Mouse (Mus musculus): ENCODE data around the gene Rangrf. TPM values are rescaled to one million over a fixed set of nuclear protein-coding genes. Genes with fewer than 3 reads are reported as not detected.
"Not testable (repeated sequence)": the region's sequence is repeated elsewhere in the genome, so short reads cannot be mapped to it uniquely, and the experiment has no call there.

Gene Rangrf
- polyA plus RNA-seq, 1 experiment, result 15.4 TPM

GRCm38 (mm10) chr11:69008182-69009121 lies 33.5 kb upstream of the Rangrf start, which contains the start of gene Pfas:
TSS of gene Pfas (minus strand) at chr11:69008460.
- Histone ChIP-seq H3K4me3 (replicated peaks; ENCODE audit: extremely low read depth, low read depth, low read length) (peak within 1 kb of the TSS; percentile 72), H3K4me1 (ENCODE audit: control insufficient read depth, insufficient read depth, low read length) (no peaks in the 10 kb centered on the region)
- peak; percentile 89 for DNase-seq
- TF ChIP-seq CTCF (IDR thresholded peaks at IDR 0.05; ENCODE audit: insufficient read depth, low read length) (no peak), POLR2A (IDR thresholded peaks at IDR 0.05; ENCODE audit: borderline replicate concordance, extremely low read depth, low read depth, low read length) (peak; percentile 22; the same call in 1 of the 2 replicates)
- WGBS, result 8% methylated on average over 38 of the region's 38 CpGs

- not testable (repeated sequence) for DNase-seq; H3K4me3 ChIP-seq (replicated peaks; ENCODE audit: extremely low read depth, low read depth, low read length); H3K4me1 ChIP-seq (ENCODE audit: control insufficient read depth, insufficient read depth, low read length)
These were observed 31.6 kb upstream of the Rangrf start for GRCm38 (mm10) chr11:69006575-69006974.

GRCm38 (mm10) chr11:69005193-69005592 lies 30.2 kb upstream of the Rangrf start:
- 87% methylated on average over 7 of the region's 7 CpGs for WGBS
- no peak overlapping the region for H3K4me3 ChIP-seq (replicated peaks; ENCODE audit: extremely low read depth, low read depth, low read length)
- DNase-seq, result no peak
- TF ChIP-seq CTCF (IDR thresholded peaks at IDR 0.05; ENCODE audit: insufficient read depth, low read length) (no peak), POLR2A (IDR thresholded peaks at IDR 0.05; ENCODE audit: borderline replicate concordance, extremely low read depth, low read depth, low read length) (no peak)
- no peaks in the 10 kb centered on the region for H3K4me1 ChIP-seq (ENCODE audit: control insufficient read depth, insufficient read depth, low read length)

- no peak for TF ChIP-seq CTCF (IDR thresholded peaks at IDR 0.05; ENCODE audit: insufficient read depth, low read length)
- no peak for TF ChIP-seq POLR2A (IDR thresholded peaks at IDR 0.05; ENCODE audit: borderline replicate concordance, extremely low read depth, low read depth, low read length)
- no peaks in the 10 kb centered on the region for H3K4me1 ChIP-seq (ENCODE audit: control insufficient read depth, insufficient read depth, low read length)
- DNase-seq, result no peak
- WGBS, result 44% methylated on average over 4 of the region's 4 CpGs
- H3K4me3 ChIP-seq (replicated peaks; ENCODE audit: extremely low read depth, low read depth, low read length), result no peak overlapping the region
These were observed 28.6 kb upstream of the Rangrf start for GRCm38 (mm10) chr11:69003592-69003991.

GRCm38 (mm10) chr11:69002782-69003181 lies 27.8 kb upstream of the Rangrf start:
- 86% methylated on average over 4 of the region's 4 CpGs for WGBS

GRCm38 (mm10) chr11:68997080-68997479 lies 22.1 kb upstream of the Rangrf start:
- Histone ChIP-seq H3K4me3 (replicated peaks; ENCODE audit: extremely low read depth, low read depth, low read length) (no peak overlapping the region), H3K4me1 (ENCODE audit: control insufficient read depth, insufficient read depth, low read length) (no peaks in the 10 kb centered on the region)
- no peak for DNase-seq
- WGBS, result 90% methylated on average over 4 of the region's 4 CpGs
- TF ChIP-seq CTCF (IDR thresholded peaks at IDR 0.05; ENCODE audit: insufficient read depth, low read length) (no peak), POLR2A (IDR thresholded peaks at IDR 0.05; ENCODE audit: borderline replicate concordance, extremely low read depth, low read depth, low read length) (no peak)

More at GRCm38 (mm10) chr11:69002782-69003181, 27.8 kb upstream of the Rangrf start:
- not testable (repeated sequence) for H3K4me1 ChIP-seq (ENCODE audit: control insufficient read depth, insufficient read depth, low read length); DNase-seq; H3K4me3 ChIP-seq (replicated peaks; ENCODE audit: extremely low read depth, low read depth, low read length)

GRCm38 (mm10) chr11:68994377-68994776 lies 19.4 kb upstream of the Rangrf start:
- H3K4me1 ChIP-seq (ENCODE audit: control insufficient read depth, insufficient read depth, low read length), result no peaks in the 10 kb centered on the region
- 95% methylated on average over 3 of the region's 3 CpGs for WGBS
- TF ChIP-seq POLR2A (IDR thresholded peaks at IDR 0.05; ENCODE audit: borderline replicate concordance, extremely low read depth, low read depth, low read length) (no peak), CTCF (IDR thresholded peaks at IDR 0.05; ENCODE audit: insufficient read depth, low read length) (no peak)
- no peak for DNase-seq
- no peak overlapping the region for H3K4me3 ChIP-seq (replicated peaks; ENCODE audit: extremely low read depth, low read depth, low read length)

GRCm38 (mm10) chr11:68993122-68993521 lies 18.1 kb upstream of the Rangrf start:
- TF ChIP-seq POLR2A (IDR thresholded peaks at IDR 0.05; ENCODE audit: borderline replicate concordance, extremely low read depth, low read depth, low read length) (no peak), CTCF (IDR thresholded peaks at IDR 0.05; ENCODE audit: insufficient read depth, low read length) (no peak)
- Histone ChIP-seq H3K4me3 (replicated peaks; ENCODE audit: extremely low read depth, low read depth, low read length) (no peak overlapping the region), H3K4me1 (ENCODE audit: control insufficient read depth, insufficient read depth, low read length) (no peaks in the 10 kb centered on the region)
- WGBS, result 87% methylated on average over 7 of the region's 7 CpGs
- DNase-seq, result no peak

GRCm38 (mm10) chr11:68988341-68988740 lies 13.4 kb upstream of the Rangrf start:
- Histone ChIP-seq H3K4me1 (ENCODE audit: control insufficient read depth, insufficient read depth, low read length) (no peaks in the 10 kb centered on the region), H3K4me3 (replicated peaks; ENCODE audit: extremely low read depth, low read depth, low read length) (no peak overlapping the region)
- no peak for DNase-seq
- WGBS, result 69% methylated on average over 17 of the region's 17 CpGs
- TF ChIP-seq CTCF (IDR thresholded peaks at IDR 0.05; ENCODE audit: insufficient read depth, low read length) (no peak), POLR2A (IDR thresholded peaks at IDR 0.05; ENCODE audit: borderline replicate concordance, extremely low read depth, low read depth, low read length) (no peak)

GRCm38 (mm10) chr11:68987365-68987882 lies 12.4 kb upstream of the Rangrf start:
- TF ChIP-seq POLR2A (IDR thresholded peaks at IDR 0.05; ENCODE audit: borderline replicate concordance, extremely low read depth, low read depth, low read length) (no peak), CTCF (IDR thresholded peaks at IDR 0.05; ENCODE audit: insufficient read depth, low read length) (no peak)
- WGBS, result 85% methylated on average over 11 of the region's 11 CpGs
- Histone ChIP-seq H3K4me1 (ENCODE audit: control insufficient read depth, insufficient read depth, low read length) (no peaks in the 10 kb centered on the region), H3K4me3 (replicated peaks; ENCODE audit: extremely low read depth, low read depth, low read length) (no peak overlapping the region)
- no peak for DNase-seq
